Mouse (Mus musculus) frontal cortex, postnatal 25 days (tissue): ENCODE measurements around the gene Twist2.

Experiments
- DNase-seq, 2 experiments: peaks; one replicate each; pipeline ENCODE4 v3.0.0; 2022; ENCODE audit warnings: low spot score in 2 of 2

Twist2 gene

GRCm38 (mm10) chr1:91873572-91874285 lies 72.5 kb downstream of the Twist2 start:
- no peak for DNase-seq

- peak in 1 of 2 experiments; percentile 57 for DNase-seq
These were observed 73.4 kb downstream of the Twist2 start for GRCm38 (mm10) chr1:91874633-91875032.

- no peak for DNase-seq
These were observed 73.9 kb downstream of the Twist2 start for GRCm38 (mm10) chr1:91875042-91875720.

DNA sequence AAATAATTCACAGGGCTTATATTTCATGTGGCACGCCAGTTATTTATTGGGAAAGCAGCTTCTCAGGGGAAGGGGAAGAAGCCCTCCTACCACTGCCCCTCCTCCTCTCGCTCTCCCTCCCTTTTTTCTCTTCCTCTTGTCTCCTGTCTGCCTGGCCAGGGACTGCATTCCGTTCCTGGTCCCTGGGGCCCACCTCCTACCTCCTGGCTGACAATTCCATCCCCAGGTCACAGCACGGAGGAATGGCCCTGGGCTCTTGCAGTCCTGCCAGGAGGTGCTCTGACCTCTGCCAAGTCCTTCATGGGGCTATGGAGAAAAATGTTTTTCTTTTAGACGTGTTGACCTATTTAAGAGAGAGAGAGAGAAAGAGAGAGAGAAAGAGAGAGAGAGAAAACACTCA lies 77.4 kb downstream of the Twist2 start:
- DNase-seq = no peak

GRCm38 (mm10) chr1:91880156-91880555 lies 78.9 kb downstream of the Twist2 start:
- DNase-seq = peak; percentile 43 to 56

DNA sequence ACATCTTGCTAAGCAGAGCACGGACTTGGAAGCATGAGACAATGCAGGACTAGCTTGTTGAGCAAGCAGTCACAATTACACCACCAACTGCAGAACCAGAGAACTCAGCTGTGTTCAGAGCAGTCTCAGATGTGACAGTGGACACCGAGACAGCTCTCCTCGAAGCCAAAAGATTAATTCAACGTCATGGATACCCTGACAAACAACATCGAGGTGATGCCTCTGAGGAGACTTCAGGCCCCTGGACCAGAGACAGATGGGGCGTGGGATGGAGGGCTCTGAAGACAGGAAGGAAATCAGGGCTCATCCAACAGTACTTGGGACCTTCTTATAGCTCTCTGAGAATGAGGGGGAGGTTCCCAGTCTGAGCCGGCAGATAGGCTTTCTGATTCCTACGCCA lies 79.6 kb downstream of the Twist2 start:
- DNase-seq = peak in 1 of 2 experiments; percentile 37

GRCm38 (mm10) chr1:91883115-91883514 lies 81.9 kb downstream of the Twist2 start:
- DNase-seq = no peak

- no peak for DNase-seq
These were observed 92.3 kb downstream of the Twist2 start for GRCm38 (mm10) chr1:91893598-91893997.

DNA sequence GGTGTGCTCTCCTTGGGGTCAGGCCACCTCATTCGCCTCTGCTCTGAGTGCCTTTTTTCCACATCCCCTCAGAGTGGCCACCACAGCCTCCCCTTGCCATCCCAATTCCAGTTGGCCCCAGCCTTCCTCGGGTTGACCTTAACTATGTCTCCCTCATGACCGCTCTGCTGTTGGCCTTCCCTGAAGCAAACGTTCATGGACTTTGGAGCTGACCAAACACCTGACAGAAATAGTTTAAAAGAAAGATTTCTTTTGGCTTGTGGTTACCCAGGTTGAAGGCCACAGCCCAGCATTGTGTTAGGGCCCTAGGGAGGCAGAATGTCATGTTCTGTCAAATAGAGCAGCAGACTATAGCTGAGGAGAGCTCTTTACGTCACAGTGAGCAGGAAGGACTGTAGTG lies 93.0 kb downstream of the Twist2 start:
- no peak for DNase-seq

DNA sequence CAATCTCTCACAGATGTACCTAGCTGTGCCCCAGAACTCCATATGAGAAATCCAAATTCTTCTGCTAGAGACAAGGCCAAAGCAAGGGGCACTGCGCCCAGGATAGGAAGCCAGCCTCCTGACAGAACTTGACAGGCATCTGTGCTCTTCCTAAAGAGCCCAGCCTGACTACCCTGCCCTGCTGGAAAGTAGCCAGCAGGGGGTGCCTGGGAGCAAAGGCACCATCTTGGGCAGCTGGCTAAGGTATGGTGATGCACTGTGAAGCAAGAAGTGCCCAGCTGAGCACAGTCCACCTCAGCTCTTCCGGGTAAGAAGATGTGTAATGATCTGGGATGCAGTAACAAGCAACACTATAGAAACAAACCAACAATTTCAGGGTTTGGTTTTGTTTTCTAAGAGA lies 95.8 kb downstream of the Twist2 start:
- DNase-seq = no peak
